Mouse (Mus musculus) liver, embryonic 14.5 days (tissue): Measurements from ENCODE around the gene Eml4. TPM values are rescaled to one million over a fixed set of nuclear protein-coding genes. Genes with fewer than 3 reads are reported as not detected.

Source experiments
- ATAC-seq: fragments of 200-750 bp; cut with Nextera tagmentation; 2 replicates; pipeline ENCODE4 v1.8.0; 2017; ENCODE audit warnings: moderate number of reproducible peaks, mild to moderate bottlenecking, moderate library complexity; ENCODE audit not compliant: insufficient read depth
- DNase-seq, 3 experiments: peaks; one replicate each; pipeline ENCODE4 v3.0.0-alpha.2; 2012 to 2013; ENCODE audit warnings: low read depth in 3 of 3, low spot score in 3 of 3
- H3K27ac ChIP-seq: fragments of 300-500 bp; sonication (generic); 2 replicates; pipeline ENCODE4 v1.5.1; 2014; ENCODE audit warnings: moderate library complexity, mild to moderate bottlenecking, control low read depth, inconsistent platforms
- H3K27me3 ChIP-seq: fragments of 300-500 bp; sonication (generic); 2 replicates; pipeline ENCODE4 v1.6.1; 2014; ENCODE audit warnings: mild to moderate bottlenecking, low read length, moderate library complexity; ENCODE audit not compliant: control insufficient read depth, insufficient read depth
- H3K36me3 ChIP-seq: fragments of 300-500 bp; sonication (generic); replicated peaks from 2 replicates; pipeline ENCODE4 v1.6.1; 2014; ENCODE audit warnings: low read depth; ENCODE audit not compliant: control insufficient read depth, insufficient read depth
- H3K4me1 ChIP-seq, 2 experiments: fragments of 200-500 bp in 1 of 2; fragments of 300-500 bp in 1 of 2; sonication (generic) in 1 of 2; replicated peaks; 2 replicates each; pipeline ENCODE4 v1.6.1; 2012 to 2014; ENCODE audit warnings: antibody characterized with exemption in 1 of 2, inconsistent platforms in 1 of 2, low read length in 1 of 2; ENCODE audit not compliant: control insufficient read depth in 2 of 2, insufficient read depth in 2 of 2
- H3K4me2 ChIP-seq: fragments of 300-500 bp; sonication (generic); 2 replicates; pipeline ENCODE4 v1.6.1; 2014; ENCODE audit warnings: low read depth, mild to moderate bottlenecking, control low read depth, moderate library complexity
- H3K4me3 ChIP-seq, 2 experiments: fragments of 200-500 bp in 1 of 2; fragments of 300-500 bp in 1 of 2; sonication (generic) in 1 of 2; 2 replicates each; pipeline ENCODE4 v1.5.1; 2012 to 2014; ENCODE audit warnings: low read depth in 2 of 2, low read length in 2 of 2, mild to moderate bottlenecking in 2 of 2, control low read depth in 1 of 2, inconsistent platforms in 1 of 2, moderate library complexity in 1 of 2; ENCODE audit not compliant: insufficient read depth in 1 of 2
- H3K9ac ChIP-seq: fragments of 300-500 bp; sonication (generic); replicated peaks from 2 replicates; pipeline ENCODE4 v1.6.1; 2014; ENCODE audit warnings: mild to moderate bottlenecking, control low read depth, moderate library complexity
- H3K9me3 ChIP-seq: fragments of 300-500 bp; sonication (generic); 2 replicates; pipeline ENCODE4 v1.6.1; 2016; ENCODE audit warnings: low read length, mixed read lengths; ENCODE audit not compliant: control insufficient read depth
- CTCF ChIP-seq: IDR thresholded peaks from 2 replicates; pipeline ENCODE4 v1.5.1; 2016; ENCODE audit warnings: antibody characterized with exemption, low read depth, control low read depth
- EP300 ChIP-seq: IDR thresholded peaks from 2 replicates; pipeline ENCODE4 v1.6.1; 2016; ENCODE audit warnings: antibody characterized with exemption, low read depth
- WGBS: fragments of 180-500 bp; shearing (Covaris S2); extraction: QIAGEN DNeasy Blood & Tissue Kit; methylation state at CpG from one replicate; pipeline ENCODE4 v1.1.7; 2014; ENCODE audit not compliant: insufficient replicate concordance; 5-methylcytosine and 5-hydroxymethylcytosine counted together
- polyA plus RNA-seq, 2 experiments: library from polyadenylated mRNA; depleted of rRNA in 1 of 2; stranded (reverse) in 1 of 2; unstranded in 1 of 2; fragments of >200 nt; fragmentation: Nextera tagmentation in 1 of 2; extraction: Ambion mirVana in 1 of 2; gene quantifications; 2 replicates each; pipeline versions ENCODE4 v1.2.1 to v1.2.3; 2012 to 2014

Gene Eml4
- polyA plus RNA-seq, 2 experiments = 4.8 to 5.0 TPM

DNA sequence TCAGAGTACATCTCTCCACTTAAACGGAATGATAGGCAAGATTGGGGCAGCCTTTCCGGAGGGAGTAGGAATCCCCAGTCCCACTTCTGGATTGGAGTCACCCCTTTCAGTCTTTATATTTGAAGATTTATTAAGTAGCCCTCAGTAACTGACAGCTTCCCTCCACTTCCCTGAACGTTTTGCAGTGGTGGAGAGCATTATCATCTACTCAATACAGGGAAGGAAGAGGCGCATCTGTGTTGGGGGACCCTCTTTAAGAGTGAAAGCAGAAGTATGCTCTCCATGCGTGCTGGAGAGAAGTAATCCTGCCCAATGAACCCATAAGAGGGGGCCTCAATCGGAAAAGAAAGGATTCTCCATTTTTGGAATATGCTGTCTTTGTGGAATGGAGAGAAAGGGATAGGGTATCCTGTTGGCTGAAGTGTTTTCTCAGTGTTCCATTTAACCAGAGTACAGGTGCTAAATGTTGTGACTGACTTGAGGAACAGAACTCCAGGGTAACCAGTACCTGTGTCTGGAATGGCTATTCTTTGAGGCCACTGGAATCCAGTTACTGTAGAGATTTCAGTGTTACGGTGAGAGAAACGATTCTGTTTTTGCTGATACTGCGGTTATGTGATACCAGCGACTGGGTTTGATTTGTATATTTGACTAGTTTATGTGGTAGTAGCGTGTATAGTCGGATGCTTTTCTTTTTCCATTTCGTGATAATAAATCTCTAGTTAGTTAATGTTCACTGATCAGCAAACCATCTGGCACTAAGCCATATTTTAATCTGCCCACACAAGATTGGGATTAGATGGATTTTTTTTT is 1.1 kb downstream of the Eml4 start:
- DNase-seq = no peak
- peak overlapping the region; percentile 95 for H3K4me2 ChIP-seq
- H3K27me3 ChIP-seq = peaks cover 11% of the 10 kb centered on the region; the same call in 1 of the 2 replicates
- peak overlapping the region; percentile 69 to 83 for H3K4me3 ChIP-seq
- peaks cover 12 to 17% of the 10 kb centered on the region in 2 experiments for H3K4me1 ChIP-seq
- 6% methylated on average over 13 of the region's 13 CpGs for whole genome bisulfite sequencing
- no peak overlapping the region for H3K27ac ChIP-seq
- H3K9me3 ChIP-seq = no peaks in the 10 kb centered on the region
- ATAC-seq = no peak
- H3K36me3 ChIP-seq = no peaks in the 10 kb centered on the region
- no peak for TF ChIP-seq CTCF
- no peak for TF ChIP-seq EP300
- peak overlapping the region; percentile 77 for H3K9ac ChIP-seq

DNA sequence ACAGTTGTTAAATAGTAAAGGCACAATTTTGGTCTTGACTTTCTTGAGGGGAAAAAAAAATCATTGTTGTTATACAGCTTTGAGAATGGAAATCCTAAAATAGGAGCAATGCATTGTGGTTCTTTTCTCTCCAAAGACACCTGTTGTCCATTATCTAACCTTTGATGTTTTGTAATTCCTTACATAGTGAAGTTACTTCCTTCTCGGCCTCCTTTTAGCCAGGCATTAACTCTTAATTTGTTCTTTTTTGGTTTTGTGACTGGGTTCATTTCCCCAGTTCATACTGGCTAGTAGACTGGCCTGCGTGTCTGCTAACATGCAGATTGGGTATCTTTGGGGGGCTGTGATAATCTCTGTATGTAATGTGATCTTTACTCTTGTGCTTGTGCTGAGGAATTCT is 1.7 kb downstream of the Eml4 start:
- no peak for TF ChIP-seq EP300
- TF ChIP-seq CTCF = no peak
- no peak for ATAC-seq
- no peaks in the 10 kb centered on the region for H3K9me3 ChIP-seq
- H3K27me3 ChIP-seq = peaks cover 11% of the 10 kb centered on the region; the same call in 1 of the 2 replicates
- no peak overlapping the region for H3K4me3 ChIP-seq
- H3K4me2 ChIP-seq = peak overlapping the region; percentile 95
- H3K36me3 ChIP-seq = no peaks in the 10 kb centered on the region
- 14% methylated on average over 2 of the region's 2 CpGs for WGBS
- DNase-seq = no peak
- no peak overlapping the region for H3K27ac ChIP-seq
- no peak overlapping the region for H3K9ac ChIP-seq
- H3K4me1 ChIP-seq = peaks cover 12 to 17% of the 10 kb centered on the region in 2 experiments

DNA sequence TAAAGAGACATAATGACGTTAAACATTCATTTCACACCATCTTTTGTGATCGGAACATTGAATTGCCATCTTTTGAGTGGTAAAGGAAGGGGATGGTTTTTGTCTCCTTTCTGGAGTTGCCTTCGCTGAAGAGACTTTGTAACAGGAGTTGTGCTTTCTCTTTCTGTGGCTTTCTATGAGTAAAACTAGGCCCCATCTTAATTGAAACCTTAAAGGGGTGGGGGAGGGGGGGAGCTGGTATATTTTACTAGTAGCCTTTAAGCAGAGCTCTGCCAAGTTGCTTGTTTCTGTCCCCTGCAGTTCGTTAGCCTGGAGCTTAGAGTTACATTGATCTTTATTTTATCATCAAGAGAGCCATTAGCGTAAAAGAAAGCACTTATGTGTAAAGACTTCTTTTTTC is 2.3 kb downstream of the Eml4 start:
- DNase-seq (no peak), ATAC-seq (no peak)
- no peaks in the 10 kb centered on the region for H3K36me3 ChIP-seq
- no peaks in the 10 kb centered on the region for H3K9me3 ChIP-seq
- H3K27me3 ChIP-seq = peaks cover 11% of the 10 kb centered on the region; the same call in 1 of the 2 replicates
- H3K4me3 ChIP-seq = no peak overlapping the region
- peak overlapping the region; percentile 95 for H3K4me2 ChIP-seq
- WGBS = 23% methylated on average over 5 of the region's 5 CpGs
- H3K9ac ChIP-seq = no peak overlapping the region
- TF ChIP-seq CTCF (no peak), EP300 (no peak)
- H3K27ac ChIP-seq = no peak overlapping the region
- H3K4me1 ChIP-seq = peaks cover 12 to 17% of the 10 kb centered on the region in 2 experiments

GRCm38 (mm10) chr17:83353460-83353859 is 2.7 kb downstream of the Eml4 start:
- 12% methylated on average over 4 of the region's 4 CpGs for WGBS
- no peak for TF ChIP-seq CTCF
- peak; percentile 46; the same call in 1 of the 2 replicates for TF ChIP-seq EP300

DNA sequence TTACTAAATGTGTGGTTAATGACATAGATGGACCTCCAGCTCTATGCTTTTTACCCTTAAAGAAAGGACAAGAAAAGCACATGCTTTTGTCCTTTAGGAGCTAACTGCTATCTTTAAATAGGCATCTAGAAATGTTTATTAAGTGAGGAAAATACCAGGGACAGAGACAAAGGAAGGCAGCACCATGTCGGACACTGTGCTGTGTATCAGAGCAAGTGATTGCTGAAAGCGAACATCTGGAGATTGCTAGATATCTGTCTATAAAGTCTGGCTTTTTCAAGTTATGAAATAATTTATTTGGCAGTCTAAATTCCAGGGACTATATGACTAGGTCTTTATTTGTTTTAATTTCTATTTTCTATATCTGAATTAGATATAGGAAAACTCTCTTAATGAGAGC is 4.8 kb downstream of the Eml4 start:
- Histone ChIP-seq H3K27me3 (peaks cover 11% of the 10 kb centered on the region; the same call in 1 of the 2 replicates), H3K4me3 (no peak overlapping the region), H3K9ac (no peak overlapping the region), H3K4me2 (no peak overlapping the region), H3K27ac (no peak overlapping the region), H3K36me3 (no peaks in the 10 kb centered on the region), H3K4me1 (peaks cover 9 to 19% of the 10 kb centered on the region in 2 experiments), H3K9me3 (no peaks in the 10 kb centered on the region)
- no peak for TF ChIP-seq EP300
- TF ChIP-seq CTCF = no peak
- no peak for DNase-seq
- ATAC-seq = no peak
- 64% methylated on average over 2 of the region's 2 CpGs for WGBS

More at GRCm38 (mm10) chr17:83353460-83353859, 2.7 kb downstream of the Eml4 start:
- no peak overlapping the region for H3K9ac ChIP-seq
- no peaks in the 10 kb centered on the region for H3K36me3 ChIP-seq
- peaks cover 11% of the 10 kb centered on the region; the same call in 1 of the 2 replicates for H3K27me3 ChIP-seq
- DNase-seq (no peak), ATAC-seq (no peak)
- H3K27ac ChIP-seq = no peak overlapping the region
- H3K4me3 ChIP-seq = no peak overlapping the region
- H3K4me2 ChIP-seq = peak overlapping the region; percentile 95; the same call in 1 of the 2 replicates
- H3K4me1 ChIP-seq = peaks cover 12 to 18% of the 10 kb centered on the region in 2 experiments
- H3K9me3 ChIP-seq = no peaks in the 10 kb centered on the region
